16 mouse cellular contexts compared by ENCODE assay signal in the genomic region with DNA sequence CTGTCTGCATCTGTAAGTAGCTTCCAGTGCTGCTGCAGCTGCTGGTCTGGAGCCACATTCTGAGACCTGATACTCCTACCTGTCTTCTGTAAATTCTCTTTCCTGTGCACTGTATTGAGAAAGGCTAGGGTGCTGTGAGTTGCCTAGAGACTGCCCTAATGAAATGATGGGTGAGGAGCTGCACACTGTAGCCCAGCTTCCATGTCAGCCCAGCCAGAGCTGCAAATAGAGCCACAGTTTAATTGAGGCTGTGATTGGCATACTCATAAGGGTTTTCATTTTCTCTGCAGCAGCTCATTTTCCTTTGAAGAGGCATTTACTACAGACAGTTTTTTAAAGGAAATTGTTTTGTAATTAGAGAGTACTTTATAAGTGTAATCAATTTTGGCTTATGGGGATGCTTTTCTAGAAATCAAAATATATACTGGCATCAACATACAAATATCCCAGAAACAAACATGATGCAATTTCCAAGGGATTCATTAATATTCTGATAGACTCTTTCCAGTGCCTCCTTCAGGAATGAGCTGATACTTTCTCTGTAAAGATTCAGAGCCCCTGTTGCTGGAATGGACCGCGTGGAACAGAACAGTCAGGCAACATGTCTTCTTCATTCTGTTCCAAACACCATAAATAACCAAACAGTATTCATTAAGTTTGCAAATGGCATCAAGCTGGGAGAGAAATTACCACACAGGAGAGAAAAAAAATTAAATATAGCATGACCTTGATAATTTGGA.
DNase-seq lines count a peak whose midpoint lies in the region; ATAC-seq and TF ChIP-seq lines count a peak whose summit lies in the region.
"Had no signal": no experiment of that assay in that cellular context is flagged by ENCODE, and none has a peak within 500 bp of the region (broad histone marks: within the 10 kb centered on the region; RNA-seq: fewer than 3 reads in every experiment).

No protein-coding gene starts in this region.

- H3K27me3 ChIP-seq in forebrain, embryonic 12.5 days = no peaks in the 10 kb centered on the region
- no peaks in the 10 kb centered on the region for H3K27me3 ChIP-seq in hindbrain, embryonic 14.5 days (ENCODE audit: control insufficient read depth, insufficient read depth, low read length)
- no peaks in the 10 kb centered on the region for H3K27me3 ChIP-seq in neural tube, embryonic 14.5 days (ENCODE audit: control insufficient read depth, insufficient read depth, low read length)
- no peaks in the 10 kb centered on the region for H3K27me3 ChIP-seq in intestine, embryonic 15.5 days (replicated peaks)
- no peaks in the 10 kb centered on the region for H3K27me3 ChIP-seq in heart, embryonic 10.5 days (ENCODE audit: insufficient read depth, poor library complexity, severe bottlenecking)
- H3K27me3 ChIP-seq: heart, embryonic 15.5 days; kidney, embryonic 15.5 days; lung, embryonic 15.5 days had no signal

- no peaks in the 10 kb centered on the region for H3K36me3 ChIP-seq in forebrain, embryonic 12.5 days (replicated peaks)
- no peaks in the 10 kb centered on the region for H3K36me3 ChIP-seq in hindbrain, embryonic 14.5 days (replicated peaks; ENCODE audit: control insufficient read depth, insufficient read depth)
- no peaks in the 10 kb centered on the region for H3K36me3 ChIP-seq in neural tube, embryonic 14.5 days (ENCODE audit: control insufficient read depth, insufficient read depth, low read length)
- H3K36me3 ChIP-seq in intestine, embryonic 15.5 days = no peaks in the 10 kb centered on the region
- H3K36me3 ChIP-seq in heart, embryonic 10.5 days = no peaks in the 10 kb centered on the region
- H3K36me3 ChIP-seq: G1E; heart, embryonic 15.5 days; kidney, embryonic 15.5 days; lung, embryonic 15.5 days had no signal

- no peak overlapping the region for H3K4me2 ChIP-seq in forebrain, embryonic 12.5 days
- no peak overlapping the region for H3K4me2 ChIP-seq in hindbrain, embryonic 14.5 days (replicated peaks)
- H3K4me2 ChIP-seq in neural tube, embryonic 14.5 days (ENCODE audit: low read depth, low read length) = no peak overlapping the region
- H3K4me2 ChIP-seq in intestine, embryonic 15.5 days (replicated peaks) = no peak overlapping the region
- H3K4me2 ChIP-seq: heart, embryonic 15.5 days; kidney, embryonic 15.5 days; liver, embryonic 11.5 days; lung, embryonic 15.5 days had no signal

- H3K9me3 ChIP-seq in forebrain, embryonic 12.5 days = peaks cover 9% of the 10 kb centered on the region; the same call in 1 of the 2 replicates
- no peaks in the 10 kb centered on the region for H3K9me3 ChIP-seq in hindbrain, embryonic 14.5 days (ENCODE audit: control insufficient read depth, low read length)
- H3K9me3 ChIP-seq in neural tube, embryonic 14.5 days (ENCODE audit: control insufficient read depth, low read length) = no peaks in the 10 kb centered on the region
- no peaks in the 10 kb centered on the region for H3K9me3 ChIP-seq in intestine, embryonic 15.5 days
- no peaks in the 10 kb centered on the region for H3K9me3 ChIP-seq in heart, embryonic 10.5 days
- H3K9me3 ChIP-seq: G1E; heart, embryonic 15.5 days; lung, embryonic 15.5 days had no signal

- TF ChIP-seq CTCF in left cerebral cortex, adult 2 months (IDR thresholded peaks at IDR 0.05) = no peak

- H3K4me1 ChIP-seq in forebrain, embryonic 12.5 days = peaks cover 10% of the 10 kb centered on the region; the same call in 1 of the 2 replicates
- peaks cover 13% of the 10 kb centered on the region for H3K4me1 ChIP-seq in hindbrain, embryonic 14.5 days (replicated peaks; ENCODE audit: control insufficient read depth, insufficient read depth, low read length)
- peaks cover 5% of the 10 kb centered on the region; the same call in 1 of the 2 replicates for H3K4me1 ChIP-seq in neural tube, embryonic 14.5 days (ENCODE audit: control insufficient read depth, insufficient read depth, low read length)
- H3K4me1 ChIP-seq in intestine, embryonic 15.5 days (replicated peaks) = no peaks in the 10 kb centered on the region
- H3K4me1 ChIP-seq in heart, embryonic 10.5 days = peaks cover 3% of the 10 kb centered on the region; the same call in 1 of the 2 replicates
- H3K4me1 ChIP-seq: kidney, embryonic 15.5 days; lung, embryonic 15.5 days had no signal

- ATAC-seq in forebrain, embryonic 12.5 days (ENCODE audit: low FRiP score) = peak; percentile 86; the same call in 1 of the 2 replicates
- peak; percentile 68; the same call in 1 of the 2 replicates for ATAC-seq in hindbrain, embryonic 14.5 days (ENCODE audit: low FRiP score)
- ATAC-seq in neural tube, embryonic 14.5 days (ENCODE audit: low read depth) = peak; percentile 70; the same call in 1 of the 2 replicates
- ATAC-seq in intestine, embryonic 15.5 days = no peak

- H3K4me3 ChIP-seq in left cerebral cortex, adult 2 months = no peak overlapping the region
- H3K4me3 ChIP-seq in forebrain, embryonic 12.5 days (replicated peaks) = no peak overlapping the region
- H3K4me3 ChIP-seq in hindbrain, embryonic 14.5 days (replicated peaks; ENCODE audit: low read length) = no peak overlapping the region
- H3K4me3 ChIP-seq in neural tube, embryonic 14.5 days (ENCODE audit: low read depth, low read length) = no peak overlapping the region
- no peak overlapping the region for H3K4me3 ChIP-seq in intestine, embryonic 15.5 days (replicated peaks)
- H3K4me3 ChIP-seq in heart, embryonic 10.5 days = no peak overlapping the region
- H3K4me3 ChIP-seq: heart, embryonic 15.5 days; kidney, embryonic 15.5 days; lung, embryonic 15.5 days; myocyte had no signal

- no peak overlapping the region for H3K9ac ChIP-seq in forebrain, embryonic 12.5 days
- H3K9ac ChIP-seq in hindbrain, embryonic 14.5 days = no peak overlapping the region
- H3K9ac ChIP-seq in neural tube, embryonic 14.5 days (replicated peaks; ENCODE audit: low read depth, low read length) = no peak overlapping the region
- H3K9ac ChIP-seq in intestine, embryonic 15.5 days = no peak overlapping the region
- H3K9ac ChIP-seq: heart, embryonic 15.5 days; kidney, embryonic 15.5 days; lung, embryonic 15.5 days had no signal

- 46% methylated on average over 2 of the region's 2 CpGs for WGBS in forebrain, embryonic 12.5 days
- WGBS in hindbrain, embryonic 14.5 days = 44% methylated on average over 2 of the region's 2 CpGs
- 38% methylated on average over 2 of the region's 2 CpGs for WGBS in neural tube, embryonic 14.5 days
- 92% methylated on average over 2 of the region's 2 CpGs for WGBS in intestine, embryonic 15.5 days
- WGBS in heart, embryonic 10.5 days = 87% methylated on average over 2 of the region's 2 CpGs

- intact Hi-C loops in left cerebral cortex, adult 2 months (cut with DNase I) = no loop called here
- intact Hi-C loops in left cerebral cortex, postnatal 36 days (cut with DNase I) = no loop called here

- DNase-seq in left cerebral cortex, adult 2 months (ENCODE audit: extremely low spot score in 1 of 2, low spot score in 2 of 2) = no peak
- DNase-seq in left cerebral cortex, postnatal 36 days (ENCODE audit: low spot score in 2 of 2) = no peak
- DNase-seq in hindbrain, embryonic 14.5 days (ENCODE audit: low spot score) = no peak
- DNase-seq in heart, embryonic 10.5 days (ENCODE audit: low spot score) = no peak
- DNase-seq: cerebellum, adult 8-10 months; left cerebral cortex, postnatal 4 days; right cerebral cortex, postnatal 25 days had no signal

- peak overlapping the region; percentile 16; the same call in 1 of the 2 replicates for H3K27ac ChIP-seq in left cerebral cortex, adult 2 months
- H3K27ac ChIP-seq in forebrain, embryonic 12.5 days = peak overlapping the region; percentile 74
- peak overlapping the region; percentile 48; the same call in 1 of the 2 replicates for H3K27ac ChIP-seq in hindbrain, embryonic 14.5 days
- no peak overlapping the region for H3K27ac ChIP-seq in neural tube, embryonic 14.5 days (ENCODE audit: low read depth, low read length)
- H3K27ac ChIP-seq in intestine, embryonic 15.5 days = no peak overlapping the region
- H3K27ac ChIP-seq in heart, embryonic 10.5 days = no peak overlapping the region
- H3K27ac ChIP-seq: heart, embryonic 15.5 days; kidney, embryonic 15.5 days; lung, embryonic 15.5 days had no signal

Comparison
In these comparisons a context has a peak if more than half of its experiments do, and no peak if none do; other contexts are left out.
1. H3K27ac ChIP-seq: peak in left cerebral cortex, adult 2 months (single experiment), forebrain, embryonic 12.5 days (single experiment) and hindbrain, embryonic 14.5 days (single experiment); none in neural tube, embryonic 14.5 days (single experiment), intestine, embryonic 15.5 days (single experiment) and heart, embryonic 10.5 days (single experiment).